Mouse (Mus musculus) olfactory bulb, adult 2 months (tissue): ENCODE measurements around the gene Sumf1. TPM values are rescaled to one million over a fixed set of nuclear protein-coding genes. Genes with fewer than 3 reads are reported as not detected.

Experiments
- H3K27ac ChIP-seq: fragments of 200-500 bp; 2 replicates; pipeline ENCODE4 v1.5.1; 2012; ENCODE audit warnings: low read depth, low read length; ENCODE audit not compliant: insufficient read depth
- H3K4me1 ChIP-seq: fragments of 200-500 bp; 2 replicates; pipeline ENCODE4 v1.6.1; 2012; ENCODE audit warnings: low read length; ENCODE audit not compliant: control insufficient read depth, insufficient read depth
- H3K4me3 ChIP-seq: fragments of 200-500 bp; 2 replicates; pipeline ENCODE4 v1.5.1; 2012; ENCODE audit warnings: mild to moderate bottlenecking, low read depth, low read length, moderate library complexity; ENCODE audit not compliant: insufficient read depth
- CTCF ChIP-seq: fragments of 200-500 bp; IDR thresholded peaks from 2 replicates; pipeline ENCODE4 v1.5.1; 2012; ENCODE audit warnings: low read depth, mild to moderate bottlenecking, low read length, moderate library complexity; ENCODE audit not compliant: insufficient read depth
- POLR2A ChIP-seq: fragments of 200-500 bp; IDR thresholded peaks from 2 replicates; pipeline ENCODE4 v1.6.1; 2012; ENCODE audit warnings: mild to moderate bottlenecking, low read depth, low read length, moderate library complexity; ENCODE audit not compliant: insufficient read depth
- WGBS: fragments of 180-500 bp; shearing (Covaris S2); methylation state at CpG from one replicate; pipeline ENCODE4 v1.1.7; 2018; 5-methylcytosine and 5-hydroxymethylcytosine counted together
- polyA plus RNA-seq: library from polyadenylated mRNA; stranded (reverse); fragments of >200 nt; gene quantifications from 2 replicates; pipeline ENCODE4 v1.2.4, GENCODE M21; 2012; ENCODE audit warnings: low replicate concordance; ENCODE audit not compliant: missing spikeins, insufficient read depth, insufficient read length

Gene Sumf1
- polyA plus RNA-seq, 1 experiment = not detected

GRCm38 (mm10) chr6:108145941-108146588 is 39.3 kb downstream of the Sumf1 start:
- Histone ChIP-seq H3K4me3 (no peak overlapping the region), H3K4me1 (peaks cover 3% of the 10 kb centered on the region; the same call in 1 of the 2 replicates), H3K27ac (no peak overlapping the region)
- no peak for TF ChIP-seq POLR2A
- TF ChIP-seq CTCF = no peak
- 59% methylated on average over 7 of the region's 7 CpGs for WGBS

- H3K4me3 ChIP-seq = no peak overlapping the region
- no peak overlapping the region for H3K27ac ChIP-seq
- peaks cover 3% of the 10 kb centered on the region; the same call in 1 of the 2 replicates for H3K4me1 ChIP-seq
- 76% methylated on average over 3 of the region's 3 CpGs for whole genome bisulfite sequencing
- TF ChIP-seq CTCF (no peak), POLR2A (no peak)
Measured at GRCm38 (mm10) chr6:108145241-108145640, 40.1 kb downstream of the Sumf1 start.

DNA sequence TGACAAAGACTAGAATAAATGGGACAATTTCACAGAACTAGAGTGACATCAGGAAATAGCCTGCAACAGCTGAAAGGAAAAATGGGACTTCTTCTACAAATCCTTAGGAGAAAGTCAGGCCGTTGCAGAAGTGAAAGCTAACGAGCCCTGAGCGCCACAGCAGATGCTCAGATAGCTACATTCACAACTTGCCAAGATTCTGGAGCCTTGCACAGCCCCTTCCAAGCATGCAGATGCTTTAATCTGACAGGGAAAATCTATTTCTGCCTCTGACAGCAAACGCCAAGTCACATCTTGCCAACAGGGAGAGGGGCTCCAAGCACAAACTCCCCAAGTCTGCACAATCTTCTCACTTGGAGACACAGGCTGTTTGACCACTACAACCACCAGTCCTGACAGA is 42.6 kb downstream of the Sumf1 start:
- TF ChIP-seq CTCF (no peak), POLR2A (no peak)
- Histone ChIP-seq H3K4me1 (peaks cover 3% of the 10 kb centered on the region; the same call in 1 of the 2 replicates), H3K27ac (no peak overlapping the region), H3K4me3 (no peak overlapping the region)
- WGBS = 51% methylated on average over 4 of the region's 4 CpGs

DNA sequence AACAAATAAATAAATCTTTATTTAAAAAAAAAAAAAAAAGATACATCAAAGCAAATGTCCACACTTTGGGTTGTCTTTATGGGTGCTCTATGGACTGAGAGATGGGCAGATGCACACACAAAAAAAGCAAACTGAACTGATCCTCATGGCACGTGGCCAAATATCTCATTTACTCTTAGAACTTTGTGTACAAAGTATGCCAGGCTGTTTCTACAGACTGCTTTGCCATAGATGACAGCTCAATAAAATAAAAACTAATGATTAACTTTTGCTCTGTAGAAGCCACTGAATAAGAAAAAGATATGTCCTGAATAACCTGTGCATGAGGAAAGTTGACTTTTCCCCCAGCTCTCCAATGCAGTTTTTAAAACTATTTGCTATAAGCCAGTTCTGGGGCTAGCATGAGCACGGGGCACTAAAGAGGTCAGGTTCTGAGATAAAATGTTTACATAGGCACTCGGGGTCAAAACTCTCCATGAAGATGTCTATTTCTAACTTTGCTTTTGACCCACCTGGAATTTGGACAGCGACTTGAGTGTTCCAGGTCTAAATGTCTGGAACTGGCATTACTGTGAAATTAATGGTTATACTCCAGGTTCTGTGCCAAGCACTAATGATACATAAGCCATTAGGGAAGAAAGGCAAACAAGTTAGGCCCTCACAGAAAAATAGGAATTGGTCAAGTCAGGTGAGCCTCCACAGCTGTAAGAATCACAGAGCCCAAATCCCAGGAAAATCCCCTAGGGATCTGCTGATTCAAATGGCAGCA is 44.5 kb downstream of the Sumf1 start:
- Histone ChIP-seq H3K27ac (no peak overlapping the region), H3K4me1 (peaks cover 1% of the 10 kb centered on the region; the same call in 1 of the 2 replicates), H3K4me3 (no peak overlapping the region)
- 93% methylated on average over 4 of the region's 4 CpGs for WGBS
- no peak for TF ChIP-seq CTCF
- TF ChIP-seq POLR2A = no peak

DNA sequence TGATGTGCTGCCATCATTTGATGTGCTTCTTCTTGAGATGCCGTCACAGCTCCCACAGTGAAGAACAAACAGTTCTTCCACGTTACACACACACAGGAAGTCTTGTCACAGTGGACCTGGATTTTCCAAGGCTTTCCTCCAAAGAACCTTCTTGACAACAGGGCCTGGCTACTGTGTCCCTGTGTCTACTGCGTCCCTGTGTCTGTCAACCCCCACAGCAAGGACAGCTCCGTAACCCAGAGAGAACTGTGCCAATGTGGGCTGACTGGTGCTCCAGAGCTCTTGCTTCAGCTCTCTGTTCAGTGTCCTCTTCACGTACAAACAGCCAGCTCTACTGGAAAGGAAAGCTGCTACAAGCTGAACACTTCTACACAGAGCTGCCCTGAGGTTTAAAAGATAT is 48.4 kb downstream of the Sumf1 start:
- H3K4me1 ChIP-seq = no peaks in the 10 kb centered on the region
- H3K27ac ChIP-seq = no peak overlapping the region
- TF ChIP-seq CTCF (no peak), POLR2A (no peak)
- WGBS = 93% methylated on average over 5 of the region's 5 CpGs
- H3K4me3 ChIP-seq = no peak overlapping the region

DNA sequence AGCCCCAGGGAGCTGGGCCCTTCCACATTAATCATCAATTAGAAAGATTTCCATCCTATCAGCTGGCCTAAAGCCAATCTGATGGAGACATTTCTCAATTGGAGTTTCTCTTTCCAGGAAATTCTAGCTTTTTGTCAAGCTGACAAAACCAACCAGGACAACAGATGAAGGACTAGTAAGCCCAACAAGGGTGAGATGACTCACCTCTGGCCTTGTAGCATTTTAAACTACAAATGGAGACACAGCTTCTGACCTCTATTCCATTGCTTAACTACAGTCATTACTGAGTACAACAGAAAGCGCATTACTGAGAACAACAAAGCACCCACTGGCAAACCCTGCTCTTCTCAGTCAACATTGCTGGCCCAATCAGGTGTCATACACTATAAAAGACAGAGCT is 49.1 kb downstream of the Sumf1 start:
- WGBS = 100% methylated on average over 1 of the region's 1 CpGs
- H3K27ac ChIP-seq = no peak overlapping the region
- no peak overlapping the region for H3K4me3 ChIP-seq
- no peaks in the 10 kb centered on the region for H3K4me1 ChIP-seq
- TF ChIP-seq CTCF (no peak), POLR2A (no peak)

- Histone ChIP-seq H3K4me1 (peaks cover 3% of the 10 kb centered on the region), H3K4me3 (no peak overlapping the region), H3K27ac (no peak overlapping the region)
- no peak for TF ChIP-seq POLR2A
- WGBS = 61% methylated on average over 5 of the region's 5 CpGs
Measured at GRCm38 (mm10) chr6:108132268-108132935, 53.0 kb downstream of the Sumf1 start.

DNA sequence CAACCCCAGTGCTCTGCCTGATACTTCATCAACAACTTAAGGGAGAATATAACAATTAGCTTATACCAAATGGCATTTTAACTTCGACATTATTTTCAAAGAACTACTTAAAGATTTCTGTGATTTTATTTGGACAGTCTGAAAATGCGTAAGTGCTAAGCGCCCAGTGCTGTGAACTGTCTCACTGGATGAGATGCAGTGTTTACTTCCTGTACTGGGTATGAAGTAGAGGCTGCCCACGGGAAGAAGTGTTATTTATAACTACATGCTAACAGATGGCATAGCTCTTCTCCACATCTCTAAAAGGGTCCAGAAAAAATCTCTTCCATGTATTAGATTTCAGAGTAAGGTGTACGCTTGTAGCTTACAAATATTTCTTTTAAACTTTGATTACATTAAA is 54.7 kb downstream of the Sumf1 start:
- 52% methylated on average over 5 of the region's 5 CpGs for WGBS
- Histone ChIP-seq H3K27ac (no peak overlapping the region), H3K4me1 (peaks cover 3% of the 10 kb centered on the region), H3K4me3 (no peak overlapping the region)
- TF ChIP-seq CTCF = no peak
- TF ChIP-seq POLR2A = no peak

GRCm38 (mm10) chr6:108126631-108127030 is 58.8 kb downstream of the Sumf1 start:
- WGBS = 80% methylated on average over 3 of the region's 3 CpGs
- TF ChIP-seq CTCF (no peak), POLR2A (no peak)

More at GRCm38 (mm10) chr6:108126631-108127030, 58.8 kb downstream of the Sumf1 start:
- H3K4me1 ChIP-seq = peaks cover 3% of the 10 kb centered on the region
- H3K4me3 ChIP-seq = no peak overlapping the region
- no peak overlapping the region for H3K27ac ChIP-seq
